Mouse (Mus musculus) hindbrain, embryonic 15.5 days (tissue): ENCODE data around the gene Smim1. TPM values are rescaled to one million over a fixed set of nuclear protein-coding genes. Genes with fewer than 3 reads are reported as not detected.
A peak's percentile ranks its signal among the peaks of the same experiment; 100 is the strongest.

Experiments used
- ATAC-seq: fragments of 200-750 bp; cut with Nextera tagmentation; 2 replicates; pipeline ENCODE4 v1.8.0; 2017; ENCODE audit warnings: low read depth, moderate number of reproducible peaks, moderate TSS enrichment; ENCODE audit not compliant: low FRiP score
- H3K27ac ChIP-seq: fragments of 300-500 bp; sonication (generic); replicated peaks from 2 replicates; pipeline ENCODE4 v1.5.1; 2015; ENCODE audit warnings: mild to moderate bottlenecking, inconsistent platforms
- H3K27me3 ChIP-seq: fragments of 300-500 bp; sonication (generic); 2 replicates; pipeline ENCODE4 v1.6.1; 2015; ENCODE audit warnings: control low read depth, inconsistent platforms
- H3K36me3 ChIP-seq: fragments of 300-500 bp; sonication (generic); 2 replicates; pipeline ENCODE4 v1.6.1; 2015; ENCODE audit warnings: control low read depth, inconsistent platforms
- H3K4me1 ChIP-seq: fragments of 300-500 bp; sonication (generic); replicated peaks from 2 replicates; pipeline ENCODE4 v1.6.1; 2015; ENCODE audit warnings: control low read depth, inconsistent platforms
- H3K4me2 ChIP-seq: fragments of 300-500 bp; sonication (generic); 2 replicates; pipeline ENCODE4 v1.6.1; 2015; ENCODE audit warnings: moderate library complexity, mild to moderate bottlenecking, inconsistent platforms
- H3K4me3 ChIP-seq: fragments of 300-500 bp; sonication (generic); 2 replicates; pipeline ENCODE4 v1.5.1; 2015; ENCODE audit warnings: mild to moderate bottlenecking, inconsistent platforms
- H3K9ac ChIP-seq: fragments of 300-500 bp; sonication (generic); 2 replicates; pipeline ENCODE4 v1.6.1; 2015; ENCODE audit warnings: inconsistent platforms
- H3K9me3 ChIP-seq: fragments of 300-500 bp; sonication (generic); 2 replicates; pipeline ENCODE4 v1.6.1; 2016; ENCODE audit warnings: control low read depth, inconsistent platforms
- WGBS: fragments of 180-500 bp; shearing (Covaris S2); methylation state at CpG from one replicate; pipeline ENCODE4 v1.1.7; 2015; 5-methylcytosine and 5-hydroxymethylcytosine counted together
- polyA plus RNA-seq: library from polyadenylated mRNA; unstranded; fragments of >200 nt; fragmentation: Nextera tagmentation; extraction: Ambion mirVana; gene quantifications from 2 replicates; pipeline ENCODE4 v1.2.1, GENCODE M21; 2015

The Smim1 gene
- polyA plus RNA-seq, 1 experiment from 2014 or later, result 10.8 TPM

DNA sequence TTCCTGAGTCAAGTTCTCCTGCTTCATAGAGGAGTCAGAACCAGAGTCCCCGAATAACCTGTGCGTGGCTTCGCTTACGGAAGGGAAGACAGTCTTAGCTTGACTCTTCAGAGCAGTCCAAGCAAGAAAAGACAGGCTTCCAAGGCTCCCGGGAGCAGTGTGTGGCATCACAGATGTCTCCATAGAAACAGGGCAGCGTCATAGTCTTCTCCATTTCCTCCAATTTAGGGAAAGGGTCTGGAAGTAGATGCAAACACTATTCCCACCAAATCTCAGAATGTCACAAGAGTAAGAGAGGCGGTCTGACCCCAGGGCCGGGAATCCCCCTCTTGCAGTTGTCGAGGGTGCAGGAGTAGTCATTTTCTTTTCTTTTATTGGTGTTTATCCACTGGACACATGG, 16.5 kb upstream of the Smim1 start, which contains the start of gene Ccdc27:
Gene Ccdc27 (minus strand): TSS at position 101 of the 400 bp plus-strand sequence.
- Histone ChIP-seq H3K4me2 (no peak within 1 kb of the TSS), H3K9me3 (no peaks in the 10 kb centered on the region), H3K27me3 (no peaks in the 10 kb centered on the region), H3K9ac (no peak within 1 kb of the TSS), H3K36me3 (no peaks in the 10 kb centered on the region), H3K27ac (no peak within 1 kb of the TSS), H3K4me1 (no peaks in the 10 kb centered on the region), H3K4me3 (no peak within 1 kb of the TSS)
- WGBS, result 89% methylated on average over 9 of the region's 9 CpGs
- no peak for ATAC-seq

DNA sequence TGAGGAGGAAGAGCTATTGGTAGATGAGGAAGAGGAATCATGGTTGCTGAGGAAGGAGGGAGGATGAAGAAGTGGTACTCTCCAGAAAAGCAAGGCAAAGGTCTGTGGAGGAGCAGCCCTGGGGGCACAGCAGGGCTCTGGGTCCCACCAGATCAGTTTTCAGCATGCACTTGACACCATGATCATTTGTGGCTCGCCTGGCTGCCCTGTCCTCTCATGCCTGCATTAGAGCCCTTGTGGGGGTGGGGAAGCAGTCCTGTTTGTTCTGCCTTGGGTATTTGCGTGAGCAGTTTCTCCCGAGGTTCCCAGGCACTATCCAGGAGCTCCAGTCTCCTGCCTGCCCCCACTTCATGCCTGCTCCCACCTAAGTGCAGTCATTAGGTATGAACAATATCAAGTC, 11.1 kb upstream of the Smim1 start:
- no peak overlapping the region for H3K9ac ChIP-seq
- H3K4me1 ChIP-seq, result no peaks in the 10 kb centered on the region
- no peak for ATAC-seq
- no peak overlapping the region for H3K27ac ChIP-seq
- no peaks in the 10 kb centered on the region for H3K36me3 ChIP-seq
- H3K4me2 ChIP-seq, result no peak overlapping the region
- no peaks in the 10 kb centered on the region for H3K9me3 ChIP-seq
- 38% methylated on average over 3 of the region's 3 CpGs for WGBS
- no peak overlapping the region for H3K4me3 ChIP-seq
- H3K27me3 ChIP-seq, result no peaks in the 10 kb centered on the region

DNA sequence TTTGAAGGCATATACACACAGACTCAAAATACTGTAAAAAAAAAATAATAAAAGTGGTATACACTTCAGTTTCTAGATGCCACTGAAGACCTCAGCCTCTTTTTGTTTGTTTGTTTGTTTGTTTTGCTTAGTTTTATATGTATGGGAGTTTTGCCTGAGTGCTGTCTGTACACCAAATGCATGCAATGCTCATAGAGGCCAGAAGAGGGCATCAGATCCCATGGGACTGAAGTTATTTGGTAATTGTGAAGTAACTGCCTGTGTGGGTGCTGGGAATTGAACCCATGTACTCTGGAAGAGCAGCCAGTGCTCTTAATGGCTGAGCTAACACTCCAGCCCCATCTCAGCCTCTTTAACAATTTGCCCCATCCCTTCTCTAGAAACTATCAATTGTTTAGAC, 2.6 kb upstream of the Smim1 start:
- ATAC-seq, result no peak
- Histone ChIP-seq H3K27me3 (peaks cover 5% of the 10 kb centered on the region; the same call in 1 of the 2 replicates), H3K4me1 (peaks cover 20% of the 10 kb centered on the region), H3K9me3 (no peaks in the 10 kb centered on the region), H3K36me3 (no peaks in the 10 kb centered on the region), H3K4me2 (no peak overlapping the region), H3K27ac (no peak overlapping the region), H3K4me3 (no peak overlapping the region), H3K9ac (no peak overlapping the region)

DNA sequence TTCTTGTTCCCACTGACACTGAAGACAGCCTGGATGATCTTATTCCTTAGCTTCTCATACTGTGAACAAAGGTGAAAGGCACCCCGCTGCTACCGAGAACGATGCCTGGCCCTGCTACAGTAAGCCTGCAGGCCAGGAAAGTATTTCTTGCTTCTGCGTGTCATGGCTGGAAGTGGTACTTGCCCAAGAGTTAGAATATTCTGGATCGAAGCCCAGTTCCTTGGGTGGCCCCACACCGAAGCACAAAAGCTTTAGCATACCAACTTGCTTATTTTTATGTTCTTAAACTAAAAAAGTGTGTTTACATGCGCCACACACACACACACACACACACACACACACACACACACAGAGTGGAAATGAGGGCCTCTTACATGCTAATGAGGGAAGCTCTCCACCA, 2.0 kb upstream of the Smim1 start:
- Histone ChIP-seq H3K4me2 (no peak overlapping the region), H3K4me3 (no peak overlapping the region), H3K9ac (no peak overlapping the region), H3K9me3 (no peaks in the 10 kb centered on the region), H3K36me3 (no peaks in the 10 kb centered on the region), H3K27me3 (peaks cover 5% of the 10 kb centered on the region; the same call in 1 of the 2 replicates), H3K4me1 (peaks cover 21% of the 10 kb centered on the region), H3K27ac (no peak overlapping the region)
- WGBS, result 76% methylated on average over 7 of the region's 7 CpGs
- no peak for ATAC-seq

DNA sequence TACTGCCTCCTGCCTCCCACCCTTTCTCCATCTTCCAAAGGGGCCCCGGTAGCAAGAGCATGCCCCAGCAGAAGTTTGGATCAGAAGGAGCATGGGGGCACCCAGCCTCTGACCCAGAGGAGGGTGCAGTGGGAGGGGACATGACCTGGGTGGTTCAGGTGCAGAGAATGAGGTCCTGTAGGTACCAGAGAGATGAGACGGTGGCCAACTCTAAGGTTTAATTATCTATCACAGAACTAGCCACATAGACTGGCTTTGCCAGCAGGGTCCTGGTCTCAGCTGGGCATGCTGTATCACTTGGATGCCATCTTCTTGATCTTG, 371 bp upstream of the Smim1 start:
- Histone ChIP-seq H3K4me2 (peak overlapping the region; percentile 54), H3K9me3 (no peaks in the 10 kb centered on the region), H3K36me3 (peaks cover 5% of the 10 kb centered on the region), H3K4me1 (peaks cover 27% of the 10 kb centered on the region), H3K27me3 (peaks cover 5% of the 10 kb centered on the region; the same call in 1 of the 2 replicates), H3K9ac (0 out of 2 replicates have a peak overlapping the region, but pooled peaks have one; percentile 24), H3K4me3 (peak overlapping the region; percentile 36; the same call in 1 of the 2 replicates), H3K27ac (no peak overlapping the region)
- WGBS, result 35% methylated on average over 2 of the region's 2 CpGs
- no peak for ATAC-seq

DNA sequence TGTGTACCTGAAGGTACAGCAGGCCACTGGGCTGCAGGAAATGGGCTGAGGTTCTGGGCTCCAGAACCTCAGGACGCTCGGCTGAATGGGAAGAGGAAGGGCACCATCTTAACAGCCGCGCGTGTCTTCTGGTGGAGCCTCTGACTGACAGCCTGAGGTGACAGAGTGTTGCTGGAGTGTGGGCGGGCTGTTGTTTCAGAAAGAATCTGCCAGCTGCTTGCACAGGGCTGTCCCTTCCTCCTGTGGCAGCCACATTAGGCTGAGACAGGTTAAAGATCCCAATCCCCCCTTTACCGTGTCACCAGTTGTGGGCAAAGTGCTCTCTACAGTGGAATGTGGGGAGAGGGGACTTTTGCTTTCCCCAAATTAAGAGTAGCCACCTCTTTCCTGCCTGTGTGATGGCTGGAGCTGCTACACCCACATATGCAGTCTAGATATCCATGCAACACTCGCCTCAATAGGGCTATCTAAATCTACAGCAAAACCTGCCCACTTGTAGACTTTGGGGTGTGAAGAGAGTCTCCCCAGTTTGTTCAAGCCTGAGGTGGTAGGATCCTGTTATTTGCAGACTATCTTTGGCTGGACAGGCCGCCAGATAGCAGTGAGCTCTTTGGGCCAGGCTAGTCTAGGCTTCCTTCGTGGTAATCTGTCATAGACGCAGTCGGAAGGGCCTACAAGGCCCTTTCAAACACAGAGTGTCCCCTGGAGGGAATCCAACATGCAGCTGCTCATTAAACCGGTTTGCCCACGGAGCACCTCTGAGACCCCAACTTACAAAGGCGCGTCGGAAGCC, 1.1 kb downstream of the Smim1 start:
- no peak for ATAC-seq
- H3K4me1 ChIP-seq, result peaks cover 27% of the 10 kb centered on the region
- H3K9ac ChIP-seq, result 0 out of 2 replicates have a peak overlapping the region, but pooled peaks have one; percentile 24
- H3K27ac ChIP-seq, result no peak overlapping the region
- peaks cover 5% of the 10 kb centered on the region; the same call in 1 of the 2 replicates for H3K27me3 ChIP-seq
- H3K4me3 ChIP-seq, result peak overlapping the region; percentile 36; the same call in 1 of the 2 replicates
- peaks cover 19% of the 10 kb centered on the region for H3K36me3 ChIP-seq
- 34% methylated on average over 17 of the region's 17 CpGs for WGBS
- H3K4me2 ChIP-seq, result peak overlapping the region; percentile 54
- no peaks in the 10 kb centered on the region for H3K9me3 ChIP-seq

DNA sequence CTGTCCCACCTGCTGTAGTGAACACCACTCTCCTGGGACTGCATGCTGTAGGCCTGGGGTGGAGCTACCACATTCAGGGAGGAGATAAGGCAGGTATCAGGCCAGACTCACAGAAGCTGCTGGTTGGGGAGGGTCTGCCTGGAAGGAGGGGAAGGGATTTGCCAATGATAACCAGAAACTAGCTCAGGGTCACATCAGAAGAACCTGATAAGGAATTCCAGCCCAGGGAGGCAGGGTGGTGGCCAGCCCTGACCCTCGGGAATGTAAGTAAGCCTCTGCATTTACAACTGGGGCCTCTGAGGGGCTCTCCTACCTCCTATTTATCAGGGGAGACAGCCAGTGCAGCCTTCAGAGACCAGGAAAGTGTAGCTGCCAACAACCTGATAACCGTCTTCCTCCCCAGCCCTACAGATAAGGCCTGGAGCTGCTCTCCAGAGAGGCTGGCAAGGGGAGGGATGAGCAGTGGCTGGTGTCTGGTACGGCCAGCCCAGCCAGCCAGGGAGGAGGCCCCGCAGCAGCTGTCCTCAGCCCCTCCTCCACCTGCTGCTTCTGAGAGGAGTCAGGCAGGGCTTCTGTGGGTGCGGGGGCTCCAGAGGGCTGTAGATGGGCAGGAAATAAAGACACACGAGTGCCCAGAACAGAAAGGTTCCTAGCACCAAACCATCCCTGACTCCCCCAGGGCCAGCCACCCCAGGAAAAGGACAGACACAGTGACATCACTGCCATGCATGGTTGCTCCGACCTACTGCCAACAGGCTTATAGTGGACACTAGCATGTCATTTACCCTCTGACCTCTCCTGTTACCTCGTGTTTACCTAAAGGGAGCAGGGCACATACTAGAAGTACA, 2.1 kb downstream of the Smim1 start:
- ATAC-seq, result no peak
- no peak overlapping the region for H3K27ac ChIP-seq
- peaks cover 29% of the 10 kb centered on the region for H3K36me3 ChIP-seq
- H3K27me3 ChIP-seq, result peaks cover 5% of the 10 kb centered on the region; the same call in 1 of the 2 replicates
- H3K9ac ChIP-seq, result no peak overlapping the region
- peaks cover 27% of the 10 kb centered on the region for H3K4me1 ChIP-seq
- H3K4me2 ChIP-seq, result no peak overlapping the region
- WGBS, result 27% methylated on average over 8 of the region's 8 CpGs
- no peaks in the 10 kb centered on the region for H3K9me3 ChIP-seq
- no peak overlapping the region for H3K4me3 ChIP-seq

DNA sequence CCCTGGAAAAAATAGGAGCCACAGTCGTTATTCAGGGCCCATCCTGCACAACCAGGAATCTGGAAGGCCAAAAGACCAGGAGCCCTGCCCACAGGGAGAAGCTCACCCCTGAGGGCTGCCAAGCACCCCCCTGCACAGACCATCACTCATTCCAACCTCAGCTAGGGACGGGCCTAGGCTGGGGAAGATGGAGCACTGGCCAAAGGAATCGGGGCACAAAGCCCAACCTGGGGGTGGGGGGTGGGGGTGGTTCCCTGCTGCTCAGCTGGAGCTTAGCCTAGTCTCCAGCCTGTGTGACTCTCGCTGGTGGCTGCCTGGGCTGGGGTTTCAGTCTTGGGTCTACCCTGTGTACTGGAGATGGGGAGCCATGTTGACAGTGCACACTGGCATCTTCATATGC, 3.2 kb downstream of the Smim1 start:
- H3K27ac ChIP-seq, result no peak overlapping the region
- no peak for ATAC-seq

DNA sequence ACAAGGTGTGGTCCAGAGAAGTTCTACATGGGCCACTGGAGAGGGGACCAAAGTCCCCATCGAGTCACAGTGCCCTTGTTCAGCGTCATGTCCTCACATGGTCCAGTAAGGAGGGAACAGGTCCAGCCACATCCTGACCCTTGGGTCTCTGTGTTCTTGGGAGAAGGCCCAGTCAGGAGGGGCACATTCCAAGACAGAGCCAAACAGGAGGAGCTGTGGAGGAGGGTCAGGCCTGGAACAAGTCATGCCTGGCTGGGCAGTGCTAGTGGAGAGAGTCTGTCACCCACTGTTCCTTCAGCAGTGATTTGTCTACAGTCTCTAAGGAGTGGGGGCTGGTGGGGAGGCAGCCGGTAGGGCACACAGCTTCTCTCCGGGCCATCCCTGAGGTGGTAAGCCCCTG, 3.6 kb downstream of the Smim1 start:
- Histone ChIP-seq H3K9ac (no peak overlapping the region), H3K9me3 (no peaks in the 10 kb centered on the region), H3K36me3 (peaks cover 43% of the 10 kb centered on the region), H3K27ac (no peak overlapping the region), H3K4me3 (no peak overlapping the region), H3K4me2 (no peak overlapping the region), H3K27me3 (peaks cover 5% of the 10 kb centered on the region; the same call in 1 of the 2 replicates), H3K4me1 (peaks cover 27% of the 10 kb centered on the region)
- WGBS, result 79% methylated on average over 4 of the region's 4 CpGs
- 0 out of 2 replicates have a peak, but pooled peaks have one; percentile 11 for ATAC-seq

More for the DNA sequence above, 3.2 kb downstream of the Smim1 start:
- peaks cover 40% of the 10 kb centered on the region for H3K36me3 ChIP-seq
- H3K4me3 ChIP-seq, result no peak overlapping the region
- no peak overlapping the region for H3K4me2 ChIP-seq
- peaks cover 5% of the 10 kb centered on the region; the same call in 1 of the 2 replicates for H3K27me3 ChIP-seq
- WGBS, result 23% methylated on average over 4 of the region's 4 CpGs
- no peak overlapping the region for H3K9ac ChIP-seq
- H3K9me3 ChIP-seq, result no peaks in the 10 kb centered on the region
- H3K4me1 ChIP-seq, result peaks cover 27% of the 10 kb centered on the region

DNA sequence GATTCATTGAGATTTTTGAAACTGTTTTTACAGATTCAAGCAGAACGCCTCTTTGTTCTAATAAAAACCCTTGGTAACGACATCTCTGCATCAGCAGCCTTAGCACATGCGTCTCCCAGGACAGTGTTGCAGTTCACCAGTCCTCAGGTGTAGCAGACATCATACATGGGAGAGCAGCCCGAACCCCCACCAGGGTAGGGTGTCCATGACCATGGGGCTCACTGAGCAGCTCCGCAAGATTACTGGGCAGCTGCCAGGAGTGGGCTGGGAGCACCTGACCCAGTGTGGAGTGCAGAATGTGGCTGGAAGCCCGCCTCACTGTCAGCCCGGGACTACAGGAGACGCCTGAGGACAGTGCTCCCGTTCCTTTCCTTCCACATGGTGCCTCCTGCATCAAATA, 4.6 kb downstream of the Smim1 start:
- no peaks in the 10 kb centered on the region for H3K9me3 ChIP-seq
- no peak for ATAC-seq
- 94% methylated on average over 9 of the region's 9 CpGs for WGBS
- no peak overlapping the region for H3K27ac ChIP-seq
- H3K36me3 ChIP-seq, result peaks cover 53% of the 10 kb centered on the region
- peaks cover 5% of the 10 kb centered on the region; the same call in 1 of the 2 replicates for H3K27me3 ChIP-seq
- no peak overlapping the region for H3K4me2 ChIP-seq
- H3K4me1 ChIP-seq, result peaks cover 27% of the 10 kb centered on the region
- no peak overlapping the region for H3K9ac ChIP-seq
- H3K4me3 ChIP-seq, result no peak overlapping the region

DNA sequence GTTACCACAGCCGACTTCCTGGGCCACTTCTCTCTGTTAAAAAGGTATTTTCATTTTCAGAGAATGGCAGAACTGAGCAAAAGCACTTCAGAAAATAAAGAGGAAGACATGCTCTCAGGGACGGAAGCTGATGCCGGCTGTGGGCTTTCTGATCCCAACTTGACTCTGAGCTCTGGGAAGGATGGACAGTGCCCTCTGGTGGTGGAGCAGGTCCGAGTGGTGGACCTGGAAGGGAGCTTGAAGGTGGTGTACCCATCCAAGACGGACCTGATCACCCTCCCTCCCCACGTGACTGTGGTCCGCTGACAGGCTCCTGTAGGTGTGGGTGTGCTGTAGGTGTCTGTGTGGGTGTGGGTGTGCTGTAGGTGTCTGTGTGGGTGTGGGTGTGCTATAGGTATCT, 6.5 kb downstream of the Smim1 start:
- Histone ChIP-seq H3K4me2 (no peak overlapping the region), H3K9ac (no peak overlapping the region), H3K36me3 (peaks cover 60% of the 10 kb centered on the region), H3K27me3 (peaks cover 5% of the 10 kb centered on the region; the same call in 1 of the 2 replicates), H3K4me3 (no peak overlapping the region), H3K4me1 (peaks cover 9% of the 10 kb centered on the region; the same call in 1 of the 2 replicates), H3K27ac (no peak overlapping the region), H3K9me3 (no peaks in the 10 kb centered on the region)
- no peak for ATAC-seq
- WGBS, result 68% methylated on average over 7 of the region's 7 CpGs

DNA sequence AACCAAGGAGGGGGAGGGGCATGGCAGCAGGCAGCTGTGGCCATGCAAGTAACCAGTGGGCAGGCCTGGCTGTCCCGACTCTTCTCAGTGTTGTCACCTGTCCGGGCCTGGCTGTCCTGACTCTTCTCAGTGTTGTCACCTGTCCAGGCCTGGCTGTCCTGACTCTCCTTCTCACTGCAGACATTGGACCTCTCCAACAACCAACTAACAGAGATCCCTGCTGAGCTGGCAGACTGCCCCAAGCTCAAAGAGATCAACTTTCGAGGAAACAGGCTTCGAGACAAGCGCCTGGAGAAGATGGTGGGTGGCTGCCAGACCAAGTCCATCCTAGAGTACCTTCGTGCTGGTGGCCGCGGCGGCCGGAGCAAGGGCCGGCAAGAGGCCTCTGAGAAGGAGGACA, 10.6 kb downstream of the Smim1 start:
- Histone ChIP-seq H3K4me1 (peaks cover 26% of the 10 kb centered on the region), H3K27me3 (no peaks in the 10 kb centered on the region), H3K27ac (no peak overlapping the region), H3K4me2 (no peak overlapping the region), H3K4me3 (no peak overlapping the region), H3K9me3 (no peaks in the 10 kb centered on the region), H3K36me3 (peaks cover 47% of the 10 kb centered on the region), H3K9ac (no peak overlapping the region)
- WGBS, result 93% methylated on average over 11 of the region's 11 CpGs
- no peak for ATAC-seq
